Mouse (Mus musculus): ENCODE measurements around the gene Slc7a1. TPM values are rescaled to one million over a fixed set of nuclear protein-coding genes. Genes with fewer than 3 reads are reported as not detected.

Gene Slc7a1
- polyA plus RNA-seq, 1 experiment from 2014 or later = 18.4 TPM

GRCm38 (mm10) chr5:148388251-148389006 is 11.3 kb downstream of the Slc7a1 start:
- H3K4me2 ChIP-seq = no peak overlapping the region
- H3K9ac ChIP-seq = no peak overlapping the region
- ATAC-seq (ENCODE audit: low FRiP score) = no peak
- 93% methylated on average over 18 of the region's 18 CpGs for WGBS
- H3K4me1 ChIP-seq = peaks cover 2% of the 10 kb centered on the region; the same call in 1 of the 2 replicates
- no peaks in the 10 kb centered on the region; the same call in 1 of the 2 replicates for H3K36me3 ChIP-seq (replicated peaks)
- H3K27me3 ChIP-seq = no peaks in the 10 kb centered on the region
- no peak overlapping the region for H3K27ac ChIP-seq
- H3K9me3 ChIP-seq = 0 out of 2 replicates have a peak, but pooled peaks cover 4% of the 10 kb centered on the region
- H3K4me3 ChIP-seq (replicated peaks) = no peak overlapping the region

- Histone ChIP-seq H3K27me3 (no peaks in the 10 kb centered on the region), H3K36me3 (replicated peaks) (no peaks in the 10 kb centered on the region; the same call in 1 of the 2 replicates), H3K4me2 (no peak overlapping the region), H3K27ac (no peak overlapping the region), H3K4me1 (peaks cover 2% of the 10 kb centered on the region; the same call in 1 of the 2 replicates), H3K9me3 (0 out of 2 replicates have a peak, but pooled peaks cover 4% of the 10 kb centered on the region), H3K9ac (no peak overlapping the region), H3K4me3 (replicated peaks) (no peak overlapping the region)
- WGBS = 91% methylated on average over 2 of the region's 2 CpGs
- ATAC-seq (ENCODE audit: low FRiP score) = no peak
Measured at GRCm38 (mm10) chr5:148387820-148388219, 11.9 kb downstream of the Slc7a1 start.

- ATAC-seq (ENCODE audit: low FRiP score) = no peak
- Histone ChIP-seq H3K4me3 (replicated peaks) (no peak overlapping the region), H3K4me1 (peaks cover 2% of the 10 kb centered on the region; the same call in 1 of the 2 replicates), H3K27ac (no peak overlapping the region), H3K4me2 (no peak overlapping the region), H3K36me3 (replicated peaks) (no peaks in the 10 kb centered on the region; the same call in none of the 2 replicates), H3K9ac (no peak overlapping the region), H3K9me3 (0 out of 2 replicates have a peak, but pooled peaks cover 4% of the 10 kb centered on the region), H3K27me3 (no peaks in the 10 kb centered on the region)
- 86% methylated on average over 9 of the region's 9 CpGs for WGBS
Measured at GRCm38 (mm10) chr5:148386471-148386870, 13.2 kb downstream of the Slc7a1 start.

GRCm38 (mm10) chr5:148384501-148385055 is 15.1 kb downstream of the Slc7a1 start:
- H3K27ac ChIP-seq = no peak overlapping the region

GRCm38 (mm10) chr5:148383841-148384500 is 15.7 kb downstream of the Slc7a1 start:
- WGBS = 80% methylated on average over 14 of the region's 14 CpGs
- no peak overlapping the region for H3K27ac ChIP-seq

More at GRCm38 (mm10) chr5:148384501-148385055, 15.1 kb downstream of the Slc7a1 start:
- Histone ChIP-seq H3K4me3 (replicated peaks) (no peak overlapping the region), H3K27me3 (no peaks in the 10 kb centered on the region), H3K9ac (no peak overlapping the region), H3K4me2 (no peak overlapping the region), H3K36me3 (replicated peaks) (no peaks in the 10 kb centered on the region; the same call in none of the 2 replicates), H3K4me1 (peaks cover 2% of the 10 kb centered on the region; the same call in 1 of the 2 replicates), H3K9me3 (0 out of 2 replicates have a peak, but pooled peaks cover 4% of the 10 kb centered on the region)
- ATAC-seq (ENCODE audit: low FRiP score) = no peak
- WGBS = 77% methylated on average over 9 of the region's 9 CpGs

GRCm38 (mm10) chr5:148381083-148381482 is 18.6 kb downstream of the Slc7a1 start:
- WGBS = 79% methylated on average over 8 of the region's 8 CpGs
- no peak overlapping the region for H3K4me3 ChIP-seq (replicated peaks)
- peaks cover 2% of the 10 kb centered on the region; the same call in 1 of the 2 replicates for H3K4me1 ChIP-seq
- ATAC-seq (ENCODE audit: low FRiP score) = no peak
- H3K9ac ChIP-seq = no peak overlapping the region
- H3K27ac ChIP-seq = no peak overlapping the region
- peaks cover 7% of the 10 kb centered on the region for H3K36me3 ChIP-seq (replicated peaks)
- no peaks in the 10 kb centered on the region for H3K27me3 ChIP-seq
- peaks cover 7% of the 10 kb centered on the region; the same call in 1 of the 2 replicates for H3K9me3 ChIP-seq
- no peak overlapping the region for H3K4me2 ChIP-seq

More at GRCm38 (mm10) chr5:148383841-148384500, 15.7 kb downstream of the Slc7a1 start:
- H3K9ac ChIP-seq = no peak overlapping the region
- no peak overlapping the region for H3K4me2 ChIP-seq
- H3K4me3 ChIP-seq (replicated peaks) = no peak overlapping the region
- H3K4me1 ChIP-seq = peaks cover 2% of the 10 kb centered on the region; the same call in 1 of the 2 replicates
- no peaks in the 10 kb centered on the region; the same call in 1 of the 2 replicates for H3K36me3 ChIP-seq (replicated peaks)
- no peak for ATAC-seq (ENCODE audit: low FRiP score)
- no peaks in the 10 kb centered on the region for H3K27me3 ChIP-seq
- 0 out of 2 replicates have a peak, but pooled peaks cover 4% of the 10 kb centered on the region for H3K9me3 ChIP-seq

GRCm38 (mm10) chr5:148380246-148380504 is 19.5 kb downstream of the Slc7a1 start:
- Histone ChIP-seq H3K9ac (no peak overlapping the region), H3K4me1 (peaks cover 2% of the 10 kb centered on the region; the same call in 1 of the 2 replicates), H3K27ac (no peak overlapping the region), H3K4me2 (no peak overlapping the region), H3K27me3 (no peaks in the 10 kb centered on the region), H3K4me3 (replicated peaks) (no peak overlapping the region), H3K36me3 (replicated peaks) (peaks cover 7% of the 10 kb centered on the region), H3K9me3 (peaks cover 7% of the 10 kb centered on the region; the same call in 1 of the 2 replicates)
- no peak for ATAC-seq (ENCODE audit: low FRiP score)
- 86% methylated on average over 6 of the region's 6 CpGs for WGBS

- peaks cover 7% of the 10 kb centered on the region; the same call in 1 of the 2 replicates for H3K9me3 ChIP-seq
- H3K4me3 ChIP-seq (replicated peaks) = no peak overlapping the region
- peaks cover 7% of the 10 kb centered on the region for H3K36me3 ChIP-seq (replicated peaks)
- WGBS = 89% methylated on average over 17 of the region's 17 CpGs
- no peak overlapping the region for H3K9ac ChIP-seq
- no peaks in the 10 kb centered on the region; the same call in 1 of the 2 replicates for H3K4me1 ChIP-seq
- no peak overlapping the region for H3K4me2 ChIP-seq
- no peaks in the 10 kb centered on the region for H3K27me3 ChIP-seq
- ATAC-seq (ENCODE audit: low FRiP score) = no peak
- H3K27ac ChIP-seq = no peak overlapping the region
Measured at GRCm38 (mm10) chr5:148379455-148380245, 20.1 kb downstream of the Slc7a1 start.

- WGBS = 94% methylated on average over 3 of the region's 3 CpGs
- Histone ChIP-seq H3K27me3 (no peaks in the 10 kb centered on the region), H3K9ac (no peak overlapping the region), H3K4me3 (replicated peaks) (no peak overlapping the region), H3K4me1 (no peaks in the 10 kb centered on the region), H3K27ac (no peak overlapping the region), H3K4me2 (no peak overlapping the region), H3K9me3 (peaks cover 7% of the 10 kb centered on the region; the same call in 1 of the 2 replicates), H3K36me3 (replicated peaks) (peaks cover 7% of the 10 kb centered on the region)
- ATAC-seq (ENCODE audit: low FRiP score) = no peak
Measured at GRCm38 (mm10) chr5:148378707-148379106, 21.0 kb downstream of the Slc7a1 start.

GRCm38 (mm10) chr5:148378232-148378508 is 21.5 kb downstream of the Slc7a1 start:
- no peak overlapping the region for H3K4me2 ChIP-seq
- no peaks in the 10 kb centered on the region for H3K27me3 ChIP-seq
- peaks cover 7% of the 10 kb centered on the region; the same call in 1 of the 2 replicates for H3K9me3 ChIP-seq
- peaks cover 7% of the 10 kb centered on the region for H3K36me3 ChIP-seq (replicated peaks)
- H3K4me1 ChIP-seq = no peaks in the 10 kb centered on the region
- H3K4me3 ChIP-seq (replicated peaks) = no peak overlapping the region
- 89% methylated on average over 4 of the region's 4 CpGs for WGBS
- no peak overlapping the region for H3K27ac ChIP-seq
- ATAC-seq (ENCODE audit: low FRiP score) = no peak
- no peak overlapping the region for H3K9ac ChIP-seq

GRCm38 (mm10) chr5:148377439-148378231 is 22.1 kb downstream of the Slc7a1 start:
- no peak overlapping the region for H3K4me2 ChIP-seq
- ATAC-seq (ENCODE audit: low FRiP score) = no peak
- no peak overlapping the region for H3K9ac ChIP-seq
- no peaks in the 10 kb centered on the region for H3K4me1 ChIP-seq
- WGBS = 94% methylated on average over 17 of the region's 17 CpGs
- H3K36me3 ChIP-seq (replicated peaks) = peaks cover 7% of the 10 kb centered on the region
- H3K4me3 ChIP-seq (replicated peaks) = no peak overlapping the region
- no peaks in the 10 kb centered on the region for H3K27me3 ChIP-seq
- H3K9me3 ChIP-seq = peaks cover 7% of the 10 kb centered on the region; the same call in 1 of the 2 replicates
- H3K27ac ChIP-seq = no peak overlapping the region
